Mouse (Mus musculus) CD4-positive, CD25-positive, alpha-beta regulatory T cell, adult 2 months (primary cell): Measurements from ENCODE around the gene Lck.
A peak's percentile ranks its signal among the peaks of the same experiment; 100 is the strongest.
"Not testable (repeated sequence)": the region's sequence is repeated elsewhere in the genome, so short reads cannot be mapped to it uniquely, and the experiment has no call there.

Experiments
- DNase-seq: peaks from one replicate; pipeline ENCODE4 v3.0.0-alpha.2; 2012; ENCODE audit warnings: low read depth, low spot score

Gene Lck

DNA sequence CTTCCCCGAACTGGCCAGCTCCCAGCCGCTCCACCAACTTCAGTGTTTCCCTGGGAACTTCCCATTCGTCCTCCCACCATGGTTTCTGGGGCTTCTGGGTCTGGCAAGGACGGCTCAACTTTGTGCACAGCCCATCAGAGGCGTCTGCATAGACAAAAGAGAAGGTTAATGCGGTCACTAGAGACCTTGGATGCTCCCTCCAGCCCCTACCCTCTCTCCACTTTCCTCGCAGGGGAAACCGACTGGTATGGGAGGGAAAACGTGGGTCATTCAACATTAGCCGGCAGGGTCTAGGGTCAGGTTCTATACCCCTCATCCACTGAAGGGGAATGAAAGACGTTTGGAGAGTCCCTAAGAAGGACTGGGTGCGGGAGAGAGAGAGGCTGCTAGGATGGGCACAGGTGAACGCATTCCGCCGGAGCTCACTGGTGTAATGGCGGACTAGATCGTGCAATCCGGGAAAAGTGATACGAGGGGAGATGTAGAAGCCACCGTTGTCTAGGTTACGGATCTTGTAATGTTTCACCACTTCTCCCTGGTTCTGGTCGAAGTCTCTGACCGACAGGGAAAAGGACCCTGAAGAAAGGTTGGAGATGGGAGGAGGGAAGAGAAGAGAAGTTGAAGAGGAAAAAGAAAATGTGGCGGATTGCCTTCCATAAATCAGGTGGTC, 17.4 kb downstream of the Lck start:
- no peak for DNase-seq

DNA sequence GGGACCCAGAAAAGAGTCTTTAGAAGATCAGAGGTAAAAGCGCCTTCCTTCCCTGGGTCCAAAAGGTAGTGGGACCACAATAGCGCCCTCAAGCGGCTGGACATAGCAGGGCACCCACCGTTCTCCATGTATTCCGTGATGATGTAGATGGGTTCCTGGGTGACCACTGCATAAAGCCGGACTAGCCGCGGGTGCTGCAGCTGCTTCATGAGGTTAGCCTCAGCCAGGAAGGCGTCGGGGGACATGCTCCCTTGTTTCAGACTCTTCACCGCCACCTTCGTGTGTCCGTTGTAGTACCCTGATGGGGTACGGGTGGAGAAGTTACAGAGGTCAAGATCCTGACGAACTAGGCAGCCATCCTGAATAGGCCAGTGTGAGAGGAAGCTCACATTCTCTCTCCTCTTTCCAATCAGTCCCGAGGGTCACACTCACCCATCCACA, 18.0 kb downstream of the Lck start:
- peak; percentile 46 for DNase-seq

DNA sequence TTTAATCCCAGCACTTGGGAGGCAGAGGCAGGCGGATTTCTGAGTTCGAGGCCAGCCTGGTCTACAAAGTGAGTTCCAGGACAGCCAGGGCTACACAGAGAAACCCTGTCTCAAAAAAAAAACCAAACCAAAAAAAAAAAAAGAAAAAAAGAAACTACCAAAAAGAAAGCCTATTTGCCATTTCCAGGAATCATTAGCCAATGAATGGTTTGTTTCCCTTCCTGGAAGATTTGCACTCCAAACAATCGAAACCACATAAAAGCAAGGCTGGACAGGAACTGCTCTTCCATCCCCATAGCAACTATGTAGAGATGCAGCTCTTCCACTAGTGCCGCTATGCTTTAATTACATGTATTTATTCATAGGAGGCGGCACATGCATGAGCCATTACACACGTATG, 18.9 kb downstream of the Lck start:
- DNase-seq: not testable (repeated sequence)

DNA sequence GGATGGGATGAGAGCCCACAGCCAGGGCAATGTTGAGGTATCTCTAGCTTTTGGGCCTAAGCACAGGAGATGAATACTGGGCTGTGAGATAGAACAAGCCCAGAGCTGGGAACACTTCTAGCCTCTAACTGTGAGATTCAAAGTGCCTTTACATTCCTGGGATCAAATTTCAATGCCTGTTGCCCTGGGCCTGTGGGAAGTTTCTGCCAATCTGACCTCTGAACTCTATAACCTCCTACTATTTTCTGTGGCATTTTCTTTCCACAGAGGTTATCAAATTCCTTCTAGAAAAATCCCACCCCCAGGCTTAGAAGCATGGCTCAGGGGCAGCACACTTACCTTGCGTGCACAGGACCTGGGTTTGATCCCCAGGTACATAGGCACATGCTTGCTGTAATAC, 23.1 kb downstream of the Lck start:
- no peak for DNase-seq

DNA sequence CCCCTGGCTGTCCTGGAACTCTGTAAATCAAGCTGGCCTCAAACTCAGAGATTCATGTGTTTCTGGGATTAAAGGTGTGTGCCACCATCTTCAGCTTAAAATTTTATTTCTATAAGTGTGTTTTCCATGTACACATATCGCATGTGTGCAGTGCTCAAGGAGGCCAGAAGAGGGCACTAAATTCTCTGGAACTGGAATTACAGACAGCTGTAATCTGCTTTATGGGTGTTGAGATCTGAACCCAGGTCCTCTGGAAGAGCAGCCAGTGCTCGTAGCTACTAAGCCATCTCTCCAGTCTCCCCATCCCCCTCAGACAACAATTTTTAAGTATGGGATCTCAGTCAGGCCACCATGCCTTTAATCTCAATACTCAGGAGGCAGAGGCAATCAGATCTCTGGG, 24.1 kb downstream of the Lck start:
- peak; percentile 76 for DNase-seq

DNA sequence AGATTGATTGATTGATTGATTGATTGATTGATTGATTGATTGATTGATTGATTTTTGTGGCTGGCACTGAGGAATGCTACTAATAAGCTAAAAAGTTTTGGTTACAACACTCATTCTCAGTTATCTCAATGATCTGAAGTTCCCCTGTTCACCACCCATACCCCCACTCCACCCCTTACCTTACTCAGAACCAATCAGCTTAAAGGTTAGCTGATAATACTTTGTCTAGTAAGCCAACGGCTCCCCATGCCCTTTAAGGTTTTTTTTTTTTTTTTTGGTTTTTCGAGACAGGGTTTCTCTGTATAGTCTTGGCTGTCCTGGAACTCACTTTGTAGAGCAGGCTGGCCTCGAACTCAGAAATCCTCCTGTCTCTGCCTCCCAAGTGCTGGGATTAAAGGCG, 25.8 kb downstream of the Lck start:
- peak; percentile 41 for DNase-seq

DNA sequence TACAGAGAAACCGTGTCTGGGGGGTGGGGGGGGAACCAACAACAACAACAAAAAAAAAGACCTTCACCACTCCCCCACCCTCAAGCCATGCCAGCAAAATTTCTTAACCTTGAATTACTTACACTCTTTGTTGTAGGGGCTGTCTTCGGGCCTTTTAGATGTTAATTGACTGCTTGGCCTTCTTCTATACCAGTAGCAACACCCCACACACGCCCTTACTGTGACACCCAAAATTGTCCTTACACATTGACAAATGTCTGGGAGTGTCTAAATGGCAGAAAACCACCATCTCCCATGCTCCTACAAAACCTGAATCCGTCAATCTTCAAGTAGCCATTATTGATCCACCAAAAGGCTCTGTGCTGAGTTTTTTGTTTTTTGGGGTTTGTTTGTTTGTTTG, 29.3 kb downstream of the Lck start:
- no peak for DNase-seq

DNA sequence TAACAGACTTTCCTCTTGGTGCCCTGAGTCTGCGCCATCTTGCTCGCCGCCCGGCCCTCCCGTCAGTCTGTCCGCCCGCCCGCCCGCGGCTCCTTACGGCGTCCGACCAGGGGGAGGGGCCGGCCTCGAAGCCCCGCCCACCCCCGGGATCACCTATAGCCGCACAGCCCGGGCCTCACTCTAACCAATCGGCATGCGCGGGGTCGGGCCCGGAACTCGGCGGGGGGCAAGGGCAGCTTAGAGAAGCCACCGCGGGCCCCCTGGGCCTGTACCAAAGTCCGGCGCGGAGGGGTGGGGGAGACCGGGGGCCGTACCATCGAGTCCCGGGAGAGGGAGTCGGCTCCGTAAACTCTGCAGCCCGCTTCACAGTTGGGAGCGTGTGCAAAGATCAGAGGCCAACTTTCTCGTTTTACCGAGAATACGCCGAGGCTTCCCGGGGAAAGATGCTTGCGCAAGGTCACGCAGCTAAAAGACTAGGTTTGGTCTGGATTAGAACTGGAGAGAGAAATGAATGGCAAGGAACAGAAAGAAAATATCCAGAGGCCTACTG, 30.8 kb downstream of the Lck start, which contains the start of gene Hdac1:
TSS of gene Hdac1 (minus strand) at position 122 of the 550 bp plus-strand sequence.
- peak; percentile 96 for DNase-seq

DNA sequence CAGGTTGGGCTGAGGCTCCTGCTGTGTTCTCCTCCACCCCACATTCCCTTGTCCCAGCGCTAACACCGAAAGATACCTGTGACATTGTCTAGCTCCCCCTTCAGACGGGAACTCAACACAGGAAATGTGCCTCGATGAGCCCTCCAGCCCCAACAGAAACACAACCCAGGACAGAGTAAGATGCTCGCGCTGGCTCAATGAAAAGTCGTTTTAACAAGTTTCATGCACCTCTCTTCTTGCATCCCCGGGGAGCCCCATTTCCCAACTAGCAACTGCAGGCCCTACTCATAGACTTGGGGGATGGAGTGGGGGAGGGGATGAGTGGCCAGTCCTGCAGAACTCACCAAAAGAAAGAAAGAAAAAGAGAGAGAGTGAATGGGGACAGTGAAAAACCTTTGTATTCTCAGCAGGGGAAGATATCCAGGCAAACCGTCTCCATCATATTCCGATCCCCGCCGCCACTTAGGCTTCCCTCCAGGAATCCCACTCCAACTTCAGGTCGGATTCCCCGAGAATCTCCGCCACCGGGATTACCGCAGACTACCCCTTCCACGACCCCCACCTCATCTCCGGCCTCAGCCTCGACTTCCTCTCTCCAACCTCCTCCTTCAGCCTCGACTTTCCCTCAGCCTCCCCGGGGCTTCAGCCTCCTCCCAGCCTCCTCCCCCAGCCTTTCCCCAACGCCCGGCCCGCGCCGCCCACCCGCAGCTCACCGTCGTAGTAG, 31.4 kb downstream of the Lck start:
- DNase-seq: peak; percentile 66

DNA sequence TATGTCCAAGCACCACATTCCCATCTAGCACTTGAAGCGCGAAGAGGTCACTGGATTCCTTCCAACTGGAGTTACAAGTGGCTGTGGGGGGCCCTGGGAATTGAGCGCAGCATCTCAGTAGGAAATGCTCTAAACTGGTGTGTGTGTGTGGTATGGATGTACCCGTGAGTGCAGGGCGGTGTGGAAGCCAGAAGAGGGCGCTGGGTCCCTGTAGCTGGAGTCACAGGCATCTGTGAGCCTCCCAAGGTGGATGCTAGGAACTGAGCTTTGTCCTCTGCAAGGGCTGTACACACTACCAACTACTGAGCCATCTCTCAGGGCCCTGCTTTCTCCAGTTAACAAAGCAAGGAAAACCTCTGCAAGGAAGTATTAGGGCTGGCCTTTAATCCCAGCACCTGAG, 33.4 kb downstream of the Lck start:
- DNase-seq: peak; percentile 75

DNA sequence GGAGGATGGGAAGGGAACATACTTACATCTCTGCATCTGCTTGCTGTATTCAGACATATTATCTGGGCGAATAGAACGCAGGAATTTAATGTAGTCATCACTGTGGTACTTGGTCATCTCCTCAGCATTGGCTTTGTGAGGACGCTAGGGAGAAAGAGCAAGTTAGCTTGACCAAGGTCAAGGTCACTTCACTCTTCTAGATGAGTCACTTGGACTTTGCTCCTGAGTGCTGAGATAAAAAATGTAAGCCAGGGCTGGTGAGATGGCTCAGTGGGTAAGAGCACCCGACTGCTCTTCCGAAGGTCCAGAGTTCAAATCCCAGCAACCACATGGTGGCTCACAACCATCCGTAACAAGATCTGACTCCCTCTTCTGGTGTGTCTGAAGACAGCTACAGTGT, 44.5 kb downstream of the Lck start:
- DNase-seq: not testable (repeated sequence)

DNA sequence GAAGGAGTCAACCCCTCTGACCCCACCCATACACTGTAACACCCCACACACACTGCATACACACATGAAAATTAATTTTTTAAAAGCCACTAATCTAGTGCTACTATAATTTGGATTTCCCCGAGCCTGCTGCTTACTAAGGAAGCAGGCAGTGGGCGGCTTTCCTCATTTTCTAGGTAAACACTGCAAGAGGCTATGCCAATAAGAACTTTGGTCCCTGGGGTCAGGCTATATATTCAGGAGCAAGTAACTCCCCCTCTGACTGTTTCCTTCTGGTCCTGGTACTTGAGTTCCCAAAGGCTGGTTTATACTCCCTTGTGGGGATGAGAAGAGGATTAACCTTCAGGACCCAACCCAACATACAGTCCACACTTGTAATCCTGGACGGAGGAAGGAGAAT, 47.6 kb downstream of the Lck start:
- DNase-seq: no peak

DNA sequence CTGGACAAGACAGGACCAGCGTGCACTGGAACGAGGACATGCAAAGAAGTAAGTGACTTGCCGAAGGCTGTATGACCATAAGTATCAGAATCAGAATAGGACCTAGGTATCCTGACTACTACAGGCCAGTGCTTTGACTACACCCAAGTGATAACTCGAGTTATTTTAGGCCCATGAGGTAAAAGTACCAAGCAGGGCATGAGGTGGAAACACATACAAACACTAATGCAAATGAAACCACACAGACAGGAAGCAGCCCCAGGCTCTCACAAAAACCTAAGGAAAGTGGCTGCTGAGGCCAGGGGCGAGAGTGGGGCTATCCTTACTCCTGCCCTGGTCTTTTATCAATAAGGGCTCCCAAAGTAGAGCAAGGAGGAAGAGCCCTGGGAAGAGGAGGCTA, 48.1 kb downstream of the Lck start:
- peak; percentile 38 for DNase-seq

DNA sequence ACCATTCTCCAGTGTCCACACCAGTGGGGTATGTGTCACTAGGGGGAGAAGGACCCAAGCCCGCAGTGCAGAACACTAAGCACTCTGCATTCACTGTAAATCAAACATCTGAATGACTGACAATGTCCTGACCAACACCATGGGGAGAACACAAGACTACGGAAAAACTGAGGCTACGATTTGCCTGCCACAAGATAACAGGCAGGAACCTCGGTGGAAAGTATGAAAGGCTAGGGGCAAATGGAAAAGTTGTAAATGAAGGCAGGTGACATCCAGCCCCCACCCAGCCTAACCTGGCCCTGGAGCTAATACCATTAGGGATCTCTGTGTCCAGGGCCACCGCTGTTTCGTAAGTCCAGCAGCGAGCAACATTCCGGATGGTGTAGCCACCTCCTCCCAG, 54.9 kb downstream of the Lck start:
- DNase-seq: no peak

DNA sequence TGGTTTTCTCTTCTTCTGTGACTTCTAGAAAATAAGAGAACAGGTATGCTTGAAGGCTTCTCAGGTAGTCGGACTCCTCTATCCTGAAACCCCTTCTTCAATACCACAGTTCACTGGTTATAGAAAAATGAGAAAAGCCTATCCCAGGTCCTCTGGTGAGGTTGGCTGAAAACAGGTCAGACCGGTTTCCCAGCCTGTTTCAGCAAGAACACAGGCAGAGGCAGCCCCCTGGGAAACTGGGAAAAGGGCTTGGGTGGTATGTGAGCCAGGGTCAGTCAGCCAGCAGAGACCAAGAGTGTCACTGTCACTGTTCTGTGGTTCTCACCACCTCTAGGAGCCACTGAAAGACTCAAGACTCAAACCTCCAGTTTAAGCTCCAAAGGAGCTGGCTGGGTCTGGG, 56.5 kb downstream of the Lck start:
- no peak for DNase-seq

DNA sequence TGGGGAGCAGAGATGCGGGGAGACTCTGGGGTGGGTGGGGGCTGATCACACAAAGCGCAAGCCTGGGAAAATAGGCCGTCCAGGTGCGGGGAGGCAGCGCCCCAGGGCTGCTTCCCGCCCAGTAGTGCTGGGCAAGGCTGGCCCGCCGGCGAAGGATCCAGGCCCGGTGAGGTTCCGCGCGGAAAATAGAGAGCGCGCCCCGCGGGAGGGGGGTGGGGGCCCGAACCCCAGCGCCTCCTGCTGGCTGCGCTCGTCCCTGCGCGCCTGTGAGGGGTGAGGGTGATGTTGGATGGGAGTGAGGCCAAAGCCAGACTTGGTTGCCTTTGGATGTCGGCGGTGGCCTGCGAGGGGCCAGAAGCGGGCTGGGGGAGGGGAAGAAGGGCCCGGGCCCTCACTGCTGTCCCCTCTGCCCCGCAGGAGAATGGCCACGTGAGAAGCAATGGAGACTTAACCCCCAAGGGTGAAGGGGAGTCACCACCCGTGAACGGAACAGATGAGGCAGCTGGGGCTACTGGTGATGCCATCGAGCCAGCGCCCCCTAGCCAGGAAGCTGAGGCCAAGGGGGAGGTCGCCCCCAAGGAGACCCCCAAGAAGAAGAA, 59.0 kb downstream of the Lck start:
- DNase-seq: peak; percentile 84

DNA sequence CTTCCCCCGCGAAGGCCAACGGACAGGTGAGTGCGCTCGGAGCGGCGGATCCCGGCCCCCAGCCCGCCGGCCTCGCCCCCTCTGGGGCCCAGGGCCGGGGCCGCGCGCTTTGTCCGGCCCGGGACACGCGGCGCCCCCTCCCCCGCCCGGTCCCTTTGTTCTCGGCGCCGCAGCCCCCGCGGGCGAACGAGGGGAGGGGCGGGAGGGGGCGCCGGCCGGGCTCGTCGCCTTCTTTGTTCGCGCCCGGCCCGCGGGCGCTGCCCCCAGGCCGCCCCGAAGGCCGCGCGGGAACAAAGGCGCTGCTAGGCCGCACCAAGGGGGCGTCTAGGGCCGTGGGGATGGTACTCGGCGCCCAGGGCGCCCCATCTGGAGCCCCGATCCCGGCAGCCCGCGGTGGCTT, 59.5 kb downstream of the Lck start:
- no peak for DNase-seq

DNA sequence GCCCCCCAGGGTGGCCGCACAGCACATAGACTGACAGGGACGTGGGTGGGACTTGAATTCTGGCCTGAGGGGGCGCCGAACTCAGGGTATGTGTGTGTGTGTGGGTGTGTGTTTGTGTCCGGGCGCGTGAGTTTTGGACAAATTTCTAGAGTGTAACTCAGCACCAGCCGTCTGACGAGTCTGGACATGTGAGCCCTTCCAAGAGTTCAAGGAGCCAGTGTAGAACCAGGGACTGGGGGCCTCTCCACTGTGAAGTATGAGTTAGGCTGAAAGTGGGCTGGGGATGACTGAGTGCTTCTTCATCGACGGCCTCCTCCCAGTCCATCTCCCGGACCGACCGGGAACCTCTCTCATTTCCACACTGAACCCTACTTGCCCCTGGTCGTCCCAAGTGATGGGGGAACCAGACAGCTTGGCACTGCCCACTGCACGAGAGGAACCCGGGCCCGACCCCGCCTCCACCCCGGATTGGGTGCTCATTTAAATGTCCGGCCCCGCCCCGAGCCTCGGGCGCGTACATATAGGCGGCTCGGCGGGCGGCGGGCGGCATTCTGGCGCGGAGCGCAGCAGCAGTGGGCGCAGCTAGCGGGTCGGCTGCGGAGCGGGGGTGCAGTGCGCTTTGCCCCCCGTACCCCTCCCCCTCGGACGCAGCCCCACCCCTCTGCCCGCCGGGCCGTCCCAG, 60.2 kb downstream of the Lck start, which contains the start of gene Marcksl1:
TSS of gene Marcksl1 (plus strand) at position 496 of the 682 bp plus-strand sequence.
- peak; percentile 86 for DNase-seq

DNA sequence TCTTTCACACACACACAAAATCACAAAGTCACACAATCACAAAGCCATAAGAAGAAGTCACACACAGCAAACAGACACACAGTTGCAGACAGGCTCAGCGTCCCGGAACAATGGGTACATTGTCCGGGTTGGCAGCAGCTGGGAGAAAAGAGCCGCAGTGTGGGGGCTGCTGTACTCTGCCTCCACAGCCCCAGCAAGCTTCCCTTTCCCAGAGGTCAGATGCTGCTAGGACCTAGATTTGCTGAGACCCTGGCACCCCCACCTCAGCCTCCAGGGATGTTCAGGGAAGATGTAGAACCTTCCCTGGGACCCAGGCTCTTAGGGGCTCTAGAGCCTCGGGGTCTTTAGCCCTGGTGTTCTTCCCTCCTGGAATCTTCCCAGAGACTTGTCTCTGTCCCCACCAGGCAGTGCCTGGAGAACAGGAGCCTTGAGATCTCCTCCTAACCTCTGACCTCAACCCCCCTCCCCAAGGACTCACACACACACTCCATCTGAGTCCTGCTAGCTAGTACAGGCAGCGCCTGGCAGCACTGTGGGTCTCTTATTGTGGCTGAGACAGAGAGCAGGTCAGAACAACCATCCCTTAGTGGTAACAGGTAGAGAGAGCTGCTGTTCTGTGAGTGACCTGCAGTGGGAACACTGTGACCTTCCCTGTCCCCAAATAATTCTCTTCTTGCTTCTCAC, 61.9 kb downstream of the Lck start:
- DNase-seq: no peak

DNA sequence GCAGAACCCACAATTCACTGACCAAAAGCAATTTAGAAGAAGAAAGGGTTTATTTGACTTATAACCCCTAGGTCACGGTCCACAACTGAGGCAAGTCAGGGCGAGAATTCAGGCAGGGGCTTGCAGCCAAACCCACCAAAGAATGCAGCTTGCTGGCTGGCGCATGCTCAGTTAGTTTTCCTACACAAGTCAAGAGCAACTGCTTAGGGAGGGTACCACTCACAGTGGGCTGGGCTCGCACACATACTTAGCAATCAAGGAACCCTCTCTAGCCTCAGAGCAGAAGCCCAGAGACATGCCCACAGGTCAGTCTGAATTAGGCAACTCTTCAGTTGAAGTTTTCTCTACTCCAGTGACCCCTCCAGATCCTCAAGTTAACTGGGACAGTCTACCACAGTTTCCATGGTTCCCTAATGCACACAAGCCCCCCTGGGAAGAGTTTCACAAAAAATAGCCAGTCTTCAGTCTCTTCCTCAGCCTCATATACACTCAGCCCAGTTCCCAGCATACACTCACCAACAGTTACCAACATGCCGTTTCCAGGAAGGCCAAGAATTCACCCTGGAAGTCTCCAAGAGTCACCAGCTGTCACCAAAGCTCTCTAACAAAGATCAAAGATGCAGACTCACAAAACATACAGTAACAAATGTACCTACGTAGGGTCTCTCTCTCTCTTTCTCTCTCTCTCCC, 62.6 kb downstream of the Lck start:
- DNase-seq: no peak

DNA sequence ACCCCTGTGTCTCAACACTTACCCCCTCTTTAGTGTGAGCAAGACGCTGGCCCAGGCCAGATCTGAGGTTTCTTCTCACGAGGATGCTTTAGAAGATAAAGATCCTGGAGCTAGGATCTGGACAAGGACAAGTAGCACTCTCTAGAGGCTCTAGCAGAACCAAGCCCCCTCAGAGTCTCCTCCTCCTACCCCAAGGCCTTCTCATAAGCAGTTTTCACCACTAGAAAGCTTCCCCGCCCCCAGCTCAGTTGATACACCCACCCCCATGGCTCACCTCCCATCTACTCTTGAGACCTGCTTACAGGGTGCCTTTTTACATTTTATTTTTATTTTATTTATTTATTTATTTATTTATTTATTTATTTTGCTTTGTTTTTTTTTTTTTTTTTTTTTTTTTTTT, 63.8 kb downstream of the Lck start:
- DNase-seq: no peak
